Mouse (Mus musculus) CD4-positive naive resting alpha-beta T cell, adult 57 days (primary cell): ENCODE results near the gene Cyth2. TPM values are rescaled to one million over a fixed set of nuclear protein-coding genes. Genes with fewer than 3 reads are reported as not detected.

Source experiments
- total RNA-seq: library from RNA; stranded (reverse); gene quantifications from one replicate; pipeline ENCODE4 v1.2.4, GENCODE M21; 2023

Gene Cyth2
- total RNA-seq: 127 TPM

GRCm38 (mm10) chr7:45813787-45814779 is at the start of gene Cyth2:
Cyth2 (minus strand) TSS chr7:45814581.

GRCm38 (mm10) chr7:45830427-45831127 is 16.2 kb upstream of the Cyth2 start, which contains the start of gene Grwd1:
Grwd1 (minus strand) TSS chr7:45830944.

GRCm38 (mm10) chr7:45824598-45824997 is 10.2 kb upstream of the Cyth2 start, which contains the start of gene Kcnj14:
Kcnj14 (minus strand) TSS chr7:45824782.

GRCm38 (mm10) chr7:45784524-45785372 is 29.6 kb downstream of the Cyth2 start, which contains the start of gene Sult2b1:
Sult2b1 (minus strand) TSS chr7:45784669.

GRCm38 (mm10) chr7:45783511-45784091 is 30.8 kb downstream of the Cyth2 start, which contains the start of gene Lmtk3:
Lmtk3 (plus strand) TSS chr7:45783738.

Other genes with a start within 250 kb of the Cyth2 start
- 52.3 TPM for gene Bcat2, start 244.4 kb downstream of the Cyth2 start, total RNA-seq
- gene Fgf21, start 199.1 kb downstream of the Cyth2 start, total RNA-seq: not detected
- gene Fut1, start 197.3 kb downstream of the Cyth2 start, total RNA-seq: not detected
- not detected for gene Izumo1, start 192.8 kb downstream of the Cyth2 start, total RNA-seq
- 0.47 TPM for gene Rasip1, start 187.1 kb downstream of the Cyth2 start, total RNA-seq
- not detected for gene Mamstr, start 174.6 kb downstream of the Cyth2 start, total RNA-seq
- gene Fut2, start 148.2 kb downstream of the Cyth2 start, total RNA-seq: not detected
- 0.38 TPM for gene Ntn5, start 130.6 kb downstream of the Cyth2 start, total RNA-seq
- gene Sec1, start 120.2 kb downstream of the Cyth2 start, total RNA-seq: not detected
- 12.3 TPM for gene Car11, start 114.7 kb downstream of the Cyth2 start, total RNA-seq
- 41.2 TPM for gene Dbp, start 109.5 kb downstream of the Cyth2 start, total RNA-seq
- gene Rpl18, start 99.1 kb downstream of the Cyth2 start, total RNA-seq: 2,817 TPM
- gene Sphk2, start 96.6 kb downstream of the Cyth2 start, total RNA-seq: 31.0 TPM
- gene Fam83e, start 93.4 kb downstream of the Cyth2 start, total RNA-seq: 2.5 TPM
- gene Spaca4, start 88.8 kb downstream of the Cyth2 start, total RNA-seq: not detected
- 0.89 TPM for gene Lmtk3, start 30.8 kb downstream of the Cyth2 start, total RNA-seq
- gene Sult2b1, start 29.9 kb downstream of the Cyth2 start, total RNA-seq: 1.9 TPM
- gene Kcnj14, start 10.2 kb upstream of the Cyth2 start, total RNA-seq: 1.8 TPM
- 31.7 TPM for gene Grwd1, start 16.4 kb upstream of the Cyth2 start, total RNA-seq
- 60.7 TPM for gene Kdelr1, start 58.2 kb upstream of the Cyth2 start, total RNA-seq
- gene Grin2d, start 63.8 kb upstream of the Cyth2 start, total RNA-seq: 0.41 TPM
- not detected for gene Syngr4, start 82.1 kb upstream of the Cyth2 start, total RNA-seq
- 9.2 TPM for gene Tmem143, start 82.4 kb upstream of the Cyth2 start, total RNA-seq
- 306 TPM for gene Emp3, start 106.8 kb upstream of the Cyth2 start, total RNA-seq
- 2.9 TPM for gene Ccdc114, start 109.5 kb upstream of the Cyth2 start, total RNA-seq
- not detected for gene Abcc6, start 215.7 kb upstream of the Cyth2 start, total RNA-seq
- gene Nomo1, start 219.1 kb upstream of the Cyth2 start, total RNA-seq: 38.3 TPM